Mouse (Mus musculus) neural tube, embryonic 12.5 days (tissue): ENCODE data around the gene Syt3. TPM values are rescaled to one million over a fixed set of nuclear protein-coding genes. Genes with fewer than 3 reads are reported as not detected.
A peak's percentile ranks its signal among the peaks of the same experiment; 100 is the strongest.

ENCODE experiments used
- ATAC-seq: fragments of 200-750 bp; cut with Nextera tagmentation; 2 replicates; pipeline ENCODE4 v1.8.0; 2017; ENCODE audit warnings: low read depth, mild to moderate bottlenecking, moderate TSS enrichment, moderate library complexity; ENCODE audit not compliant: low FRiP score
- H3K27ac ChIP-seq: fragments of 300-500 bp; sonication (generic); 2 replicates; pipeline ENCODE4 v1.5.1; 2016
- H3K27me3 ChIP-seq: fragments of 300-500 bp; sonication (generic); replicated peaks from 2 replicates; pipeline ENCODE4 v1.6.1; 2016; ENCODE audit warnings: mild to moderate bottlenecking
- H3K36me3 ChIP-seq: fragments of 300-500 bp; sonication (generic); 2 replicates; pipeline ENCODE4 v1.6.1; 2016; ENCODE audit warnings: mild to moderate bottlenecking
- H3K4me1 ChIP-seq: fragments of 300-500 bp; sonication (generic); 2 replicates; pipeline ENCODE4 v1.6.1; 2016
- H3K4me2 ChIP-seq: fragments of 300-500 bp; sonication (generic); replicated peaks from 2 replicates; pipeline ENCODE4 v1.6.1; 2016; ENCODE audit warnings: mild to moderate bottlenecking
- H3K4me3 ChIP-seq: fragments of 300-500 bp; sonication (generic); 2 replicates; pipeline ENCODE4 v1.5.1; 2016
- H3K9ac ChIP-seq: fragments of 300-500 bp; sonication (generic); 2 replicates; pipeline ENCODE4 v1.6.1; 2016; ENCODE audit warnings: mild to moderate bottlenecking
- H3K9me3 ChIP-seq: fragments of 300-500 bp; sonication (generic); 2 replicates; pipeline ENCODE4 v1.6.1; 2016; ENCODE audit warnings: mild to moderate bottlenecking
- WGBS: fragments of 180-500 bp; shearing (Covaris S2); methylation state at CpG from one replicate; pipeline ENCODE4 v1.1.7; 2016; 5-methylcytosine and 5-hydroxymethylcytosine counted together
- polyA plus RNA-seq: library from polyadenylated mRNA; unstranded; fragments of >200 nt; fragmentation: Nextera tagmentation; extraction: Ambion mirVana; gene quantifications from 2 replicates; pipeline ENCODE4 v1.2.1, GENCODE M21; 2016

Gene Syt3
- polyA plus RNA-seq, 1 experiment from 2014 or later = 10.2 TPM

GRCm38 (mm10) chr7:44428968-44429521 lies 45.1 kb downstream of the Syt3 start, which contains the start of gene Lrrc4b:
Gene Lrrc4b, plus strand, starts transcription at chr7:44429018.
- H3K27me3 ChIP-seq = peaks cover 8% of the 10 kb centered on the region
- H3K4me3 ChIP-seq = peak within 1 kb of the TSS; percentile 70
- peak within 1 kb of the TSS; percentile 88 for H3K4me2 ChIP-seq
- no peaks in the 10 kb centered on the region for H3K9me3 ChIP-seq
- peak within 1 kb of the TSS; percentile 97 for H3K27ac ChIP-seq
- H3K36me3 ChIP-seq = peaks cover under 1% of the 10 kb centered on the region; the same call in 1 of the 2 replicates
- 2% methylated on average over 59 of the region's 69 CpGs for WGBS
- peak within 1 kb of the TSS; percentile 95 for H3K9ac ChIP-seq
- peak; percentile 63 for ATAC-seq
- H3K4me1 ChIP-seq = peaks cover 51% of the 10 kb centered on the region

GRCm38 (mm10) chr7:44429534-44430488 lies 45.9 kb downstream of the Syt3 start:
- peaks cover 51% of the 10 kb centered on the region for H3K4me1 ChIP-seq
- peak; percentile 43 for ATAC-seq
- peak overlapping the region; percentile 97 for H3K27ac ChIP-seq
- H3K4me2 ChIP-seq = peak overlapping the region; percentile 88
- H3K9ac ChIP-seq = peak overlapping the region; percentile 95
- peaks cover 8% of the 10 kb centered on the region for H3K27me3 ChIP-seq
- peak overlapping the region; percentile 70 for H3K4me3 ChIP-seq
- 0% methylated on average over 31 of the region's 32 CpGs for WGBS
- peaks cover 3% of the 10 kb centered on the region; the same call in 1 of the 2 replicates for H3K36me3 ChIP-seq
- no peaks in the 10 kb centered on the region for H3K9me3 ChIP-seq

GRCm38 (mm10) chr7:44432550-44432949 lies 48.6 kb downstream of the Syt3 start:
- H3K9me3 ChIP-seq = no peaks in the 10 kb centered on the region
- H3K4me1 ChIP-seq = peaks cover 46% of the 10 kb centered on the region
- no peak overlapping the region for H3K4me2 ChIP-seq
- no peak overlapping the region for H3K27ac ChIP-seq
- 83% methylated on average over 6 of the region's 6 CpGs for WGBS
- no peak for ATAC-seq
- H3K36me3 ChIP-seq = peaks cover 3% of the 10 kb centered on the region; the same call in 1 of the 2 replicates
- peaks cover 4% of the 10 kb centered on the region for H3K27me3 ChIP-seq
- no peak overlapping the region for H3K4me3 ChIP-seq
- H3K9ac ChIP-seq = peak overlapping the region; percentile 10

GRCm38 (mm10) chr7:44433371-44433770 lies 49.5 kb downstream of the Syt3 start:
- Histone ChIP-seq H3K4me2 (no peak overlapping the region), H3K9me3 (no peaks in the 10 kb centered on the region), H3K4me1 (peaks cover 42% of the 10 kb centered on the region), H3K9ac (no peak overlapping the region), H3K27me3 (no peaks in the 10 kb centered on the region), H3K27ac (no peak overlapping the region), H3K4me3 (no peak overlapping the region), H3K36me3 (peaks cover 3% of the 10 kb centered on the region; the same call in 1 of the 2 replicates)
- no peak for ATAC-seq
- 4% methylated on average over 7 of the region's 7 CpGs for WGBS

DNA sequence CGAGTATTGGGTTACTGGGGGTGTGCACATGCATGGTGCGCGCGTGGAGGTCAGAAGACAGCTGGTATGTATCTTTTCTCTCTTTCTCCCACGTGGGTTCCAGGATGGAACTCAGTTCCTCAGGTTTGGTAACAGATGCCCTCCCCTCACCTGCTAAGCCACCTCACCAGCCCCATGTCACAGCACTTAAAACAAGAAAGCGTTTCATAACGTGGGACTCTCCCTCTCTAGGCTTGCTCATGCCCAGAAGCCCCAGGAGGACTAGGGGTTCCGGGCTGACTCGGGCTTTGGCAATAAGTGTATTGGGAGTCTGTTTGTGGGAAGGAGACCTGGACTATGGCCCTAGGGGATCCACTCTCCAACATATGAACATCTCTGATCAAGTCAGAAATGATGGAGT lies 50.2 kb downstream of the Syt3 start:
- Histone ChIP-seq H3K9ac (no peak overlapping the region), H3K27ac (no peak overlapping the region), H3K36me3 (peaks cover 3% of the 10 kb centered on the region; the same call in 1 of the 2 replicates), H3K4me1 (peaks cover 43% of the 10 kb centered on the region), H3K4me3 (no peak overlapping the region), H3K27me3 (no peaks in the 10 kb centered on the region), H3K4me2 (no peak overlapping the region), H3K9me3 (no peaks in the 10 kb centered on the region)
- WGBS = 75% methylated on average over 9 of the region's 9 CpGs
- ATAC-seq = no peak

GRCm38 (mm10) chr7:44435796-44436195 lies 51.9 kb downstream of the Syt3 start:
- Histone ChIP-seq H3K36me3 (peaks cover 3% of the 10 kb centered on the region; the same call in 1 of the 2 replicates), H3K4me3 (no peak overlapping the region), H3K4me1 (peaks cover 31% of the 10 kb centered on the region), H3K9me3 (no peaks in the 10 kb centered on the region), H3K27ac (no peak overlapping the region), H3K4me2 (no peak overlapping the region), H3K9ac (no peak overlapping the region), H3K27me3 (no peaks in the 10 kb centered on the region; the same call in 1 of the 2 replicates)
- no peak for ATAC-seq
- WGBS = 63% methylated on average over 5 of the region's 5 CpGs

- H3K27me3 ChIP-seq = no peaks in the 10 kb centered on the region; the same call in 1 of the 2 replicates
- no peaks in the 10 kb centered on the region for H3K9me3 ChIP-seq
- WGBS = 8% methylated on average over 1 of the region's 1 CpGs
- peaks cover 3% of the 10 kb centered on the region; the same call in 1 of the 2 replicates for H3K36me3 ChIP-seq
- H3K4me2 ChIP-seq = no peak overlapping the region
- H3K27ac ChIP-seq = no peak overlapping the region
- no peak for ATAC-seq
- H3K4me3 ChIP-seq = no peak overlapping the region
- no peak overlapping the region for H3K9ac ChIP-seq
- H3K4me1 ChIP-seq = peaks cover 30% of the 10 kb centered on the region
Observed at GRCm38 (mm10) chr7:44436267-44436666, 52.4 kb downstream of the Syt3 start.

DNA sequence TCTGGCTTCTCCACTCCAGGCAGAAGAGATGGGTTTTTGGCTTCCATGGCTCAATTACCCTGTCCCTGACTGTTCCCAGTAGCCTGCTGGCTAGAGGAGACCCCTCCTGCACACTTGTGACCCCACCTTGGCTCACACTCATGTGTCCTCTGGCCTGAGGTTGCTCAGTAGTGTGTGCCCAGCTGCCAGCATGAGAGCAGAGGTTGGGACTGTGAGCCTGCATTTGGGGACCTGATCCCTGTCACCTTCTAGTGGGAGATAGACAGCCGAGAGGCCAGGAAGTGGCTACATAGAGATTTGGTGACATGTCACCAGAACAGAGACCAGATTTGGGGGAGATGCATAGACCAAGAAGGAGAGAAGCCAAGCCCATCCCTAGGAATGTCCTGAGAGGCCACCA lies 53.3 kb downstream of the Syt3 start:
- peaks cover 25% of the 10 kb centered on the region for H3K4me1 ChIP-seq
- H3K27me3 ChIP-seq = no peaks in the 10 kb centered on the region; the same call in 1 of the 2 replicates
- no peak overlapping the region for H3K9ac ChIP-seq
- no peak for ATAC-seq
- H3K36me3 ChIP-seq = peaks cover 3% of the 10 kb centered on the region; the same call in 1 of the 2 replicates
- no peak overlapping the region for H3K4me3 ChIP-seq
- 93% methylated on average over 1 of the region's 1 CpGs for WGBS
- no peak overlapping the region for H3K4me2 ChIP-seq
- no peaks in the 10 kb centered on the region for H3K9me3 ChIP-seq
- no peak overlapping the region for H3K27ac ChIP-seq

GRCm38 (mm10) chr7:44437933-44438332 lies 54.0 kb downstream of the Syt3 start:
- H3K27ac ChIP-seq = no peak overlapping the region
- no peak overlapping the region for H3K9ac ChIP-seq
- H3K4me3 ChIP-seq = no peak overlapping the region
- H3K36me3 ChIP-seq = peaks cover 3% of the 10 kb centered on the region; the same call in 1 of the 2 replicates
- H3K27me3 ChIP-seq = no peaks in the 10 kb centered on the region; the same call in 1 of the 2 replicates
- no peaks in the 10 kb centered on the region for H3K9me3 ChIP-seq
- 74% methylated on average over 8 of the region's 8 CpGs for WGBS
- peaks cover 18% of the 10 kb centered on the region for H3K4me1 ChIP-seq
- ATAC-seq = no peak
- H3K4me2 ChIP-seq = no peak overlapping the region

GRCm38 (mm10) chr7:44439696-44440095 lies 55.8 kb downstream of the Syt3 start:
- no peak for ATAC-seq
- H3K27ac ChIP-seq = no peak overlapping the region
- no peak overlapping the region for H3K4me2 ChIP-seq
- H3K4me3 ChIP-seq = no peak overlapping the region
- no peak overlapping the region for H3K9ac ChIP-seq
- H3K9me3 ChIP-seq = no peaks in the 10 kb centered on the region
- WGBS = 72% methylated on average over 2 of the region's 2 CpGs
- peaks cover 28% of the 10 kb centered on the region for H3K4me1 ChIP-seq
- peaks cover 3% of the 10 kb centered on the region for H3K36me3 ChIP-seq
- peaks cover 13% of the 10 kb centered on the region for H3K27me3 ChIP-seq

- Histone ChIP-seq H3K27ac (no peak overlapping the region), H3K36me3 (peaks cover 10% of the 10 kb centered on the region), H3K4me1 (peaks cover 35% of the 10 kb centered on the region), H3K9ac (no peak overlapping the region), H3K9me3 (no peaks in the 10 kb centered on the region), H3K27me3 (peaks cover 20% of the 10 kb centered on the region), H3K4me2 (no peak overlapping the region), H3K4me3 (no peak overlapping the region)
- no peak for ATAC-seq
- 90% methylated on average over 1 of the region's 1 CpGs for WGBS
Observed at GRCm38 (mm10) chr7:44440479-44440878, 56.6 kb downstream of the Syt3 start.

GRCm38 (mm10) chr7:44441180-44441579 lies 57.3 kb downstream of the Syt3 start:
- H3K27me3 ChIP-seq = peaks cover 22% of the 10 kb centered on the region
- ATAC-seq = no peak
- no peaks in the 10 kb centered on the region for H3K9me3 ChIP-seq
- H3K4me3 ChIP-seq = peak overlapping the region; percentile 49; the same call in 1 of the 2 replicates
- H3K27ac ChIP-seq = peak overlapping the region; percentile 89; the same call in 1 of the 2 replicates
- peak overlapping the region; percentile 88 for H3K4me2 ChIP-seq
- peaks cover 41% of the 10 kb centered on the region for H3K4me1 ChIP-seq
- H3K36me3 ChIP-seq = peaks cover 16% of the 10 kb centered on the region
- H3K9ac ChIP-seq = peak overlapping the region; percentile 85
- 6% methylated on average over 1 of the region's 1 CpGs for WGBS
